Mouse (Mus musculus) midbrain, postnatal 0 days (tissue): ENCODE measurements at regions not wholly inside any gene's neighbourhood (a gene's known extent, or its start where the extent isn't known, plus 50 kb on each side); places are given as distances from the start of the nearest gene placed in this dataset.

ENCODE experiments used
- ATAC-seq: fragments of 200-750 bp; cut with Nextera tagmentation; 2 replicates; pipeline ENCODE4 v1.8.0; 2017; ENCODE audit warnings: moderate number of reproducible peaks, mild to moderate bottlenecking, moderate TSS enrichment, moderate library complexity; ENCODE audit not compliant: low FRiP score
- DNase-seq: peaks from one replicate; pipeline ENCODE4 v3.0.0-alpha.2; 2015; ENCODE audit warnings: low spot score
- H3K27ac ChIP-seq: fragments of 300-500 bp; sonication (generic); 2 replicates; pipeline ENCODE4 v1.5.1; 2014; ENCODE audit warnings: low read depth, mild to moderate bottlenecking, low read length, mixed read lengths
- H3K27me3 ChIP-seq: fragments of 300-500 bp; sonication (generic); 2 replicates; pipeline ENCODE4 v1.6.1; 2014; ENCODE audit warnings: low read length, control low read depth, mixed read lengths; ENCODE audit not compliant: insufficient read depth
- H3K36me3 ChIP-seq: fragments of 300-500 bp; sonication (generic); 2 replicates; pipeline ENCODE4 v1.6.1; 2014; ENCODE audit warnings: low read length, control low read depth, mixed read lengths; ENCODE audit not compliant: insufficient read depth
- H3K4me1 ChIP-seq: fragments of 300-500 bp; sonication (generic); 2 replicates; pipeline ENCODE4 v1.6.1; 2014; ENCODE audit warnings: mild to moderate bottlenecking, control low read depth, antibody characterized with exemption, low read length, mixed read lengths; ENCODE audit not compliant: insufficient read depth
- H3K4me2 ChIP-seq: fragments of 300-500 bp; sonication (generic); 2 replicates; pipeline ENCODE4 v1.6.1; 2014; ENCODE audit warnings: low read depth, mild to moderate bottlenecking, low read length, mixed read lengths; ENCODE audit not compliant: poor library complexity, severe bottlenecking
- H3K4me3 ChIP-seq: fragments of 300-500 bp; sonication (generic); 2 replicates; pipeline ENCODE4 v1.5.1; 2014; ENCODE audit warnings: low read depth, mild to moderate bottlenecking, low read length, moderate library complexity
- H3K9ac ChIP-seq: fragments of 300-500 bp; sonication (generic); replicated peaks from 2 replicates; pipeline ENCODE4 v1.6.1; 2014; ENCODE audit warnings: mild to moderate bottlenecking, low read length, moderate library complexity, mixed read lengths; ENCODE audit not compliant: poor library complexity, severe bottlenecking
- H3K9me3 ChIP-seq: fragments of 300-500 bp; sonication (generic); 2 replicates; pipeline ENCODE4 v1.6.1; 2016; ENCODE audit warnings: low read length, control low read depth
- CTCF ChIP-seq: IDR thresholded peaks from 2 replicates; pipeline ENCODE4 v1.5.1; 2016; ENCODE audit warnings: antibody characterized with exemption, mild to moderate bottlenecking
- WGBS: fragments of 180-500 bp; shearing (Covaris S2); extraction: QIAGEN DNeasy Blood & Tissue Kit; methylation state at CpG from one replicate; pipeline ENCODE4 v1.1.7; 2014; 5-methylcytosine and 5-hydroxymethylcytosine counted together

DNA sequence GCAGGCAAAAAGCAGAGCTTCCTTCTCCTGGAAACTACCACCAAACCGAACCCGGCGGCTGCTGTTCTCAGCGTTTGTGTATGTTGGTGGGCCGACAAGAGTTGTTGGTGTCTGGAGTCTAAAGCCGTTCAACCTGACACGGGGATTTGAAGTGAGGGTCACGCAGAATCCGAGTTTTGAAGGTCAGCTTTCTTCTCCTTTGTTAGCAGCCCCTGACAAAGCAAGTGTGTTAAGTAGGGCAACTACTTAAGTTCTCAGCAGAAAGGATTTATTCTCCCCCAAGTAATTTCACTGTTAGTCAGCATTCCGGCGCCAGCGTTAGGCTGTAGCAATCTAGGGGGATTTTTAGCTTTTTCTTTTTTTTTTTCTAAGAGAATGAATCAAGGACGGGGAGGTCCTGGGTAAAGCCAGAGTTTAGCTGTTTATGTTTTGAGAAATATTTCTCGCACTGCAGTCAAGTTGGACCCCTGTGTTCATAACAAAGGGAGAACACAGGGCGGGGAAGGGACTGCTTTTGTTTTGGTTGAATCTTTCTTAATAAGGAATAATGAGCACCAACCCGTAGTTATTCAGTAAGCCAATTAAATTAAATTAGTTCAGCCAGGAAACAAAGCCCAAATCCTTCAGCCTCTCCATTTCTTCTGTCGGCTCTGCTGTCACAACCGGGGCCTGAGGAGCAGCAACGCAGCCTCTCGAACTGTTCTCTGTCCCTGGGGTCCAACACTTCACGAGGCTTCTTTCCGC is 138.8 kb upstream of the Zfp64 start:
- Histone ChIP-seq H3K27ac (no peak overlapping the region), H3K4me2 (no peak overlapping the region), H3K9ac (no peak overlapping the region), H3K9me3 (no peaks in the 10 kb centered on the region), H3K4me1 (no peaks in the 10 kb centered on the region), H3K4me3 (no peak overlapping the region), H3K36me3 (no peaks in the 10 kb centered on the region), H3K27me3 (no peaks in the 10 kb centered on the region)
- no peak for ATAC-seq
- DNase-seq = peak; percentile 24
- no peak for TF ChIP-seq CTCF
- WGBS = 40% methylated on average over 22 of the region's 22 CpGs

GRCm38 (mm10) chr2:169090256-169090655 is 134.9 kb upstream of the Zfp64 start:
- TF ChIP-seq CTCF = peak; percentile 21; the same call in 1 of the 2 replicates
- ATAC-seq = no peak
- H3K4me2 ChIP-seq = no peak overlapping the region
- H3K4me1 ChIP-seq = no peaks in the 10 kb centered on the region
- DNase-seq = no peak
- H3K9me3 ChIP-seq = no peaks in the 10 kb centered on the region
- H3K27ac ChIP-seq = no peak overlapping the region
- 82% methylated on average over 3 of the region's 3 CpGs for WGBS
- H3K9ac ChIP-seq = no peak overlapping the region
- H3K4me3 ChIP-seq = no peak overlapping the region
- no peaks in the 10 kb centered on the region for H3K27me3 ChIP-seq
- H3K36me3 ChIP-seq = no peaks in the 10 kb centered on the region

DNA sequence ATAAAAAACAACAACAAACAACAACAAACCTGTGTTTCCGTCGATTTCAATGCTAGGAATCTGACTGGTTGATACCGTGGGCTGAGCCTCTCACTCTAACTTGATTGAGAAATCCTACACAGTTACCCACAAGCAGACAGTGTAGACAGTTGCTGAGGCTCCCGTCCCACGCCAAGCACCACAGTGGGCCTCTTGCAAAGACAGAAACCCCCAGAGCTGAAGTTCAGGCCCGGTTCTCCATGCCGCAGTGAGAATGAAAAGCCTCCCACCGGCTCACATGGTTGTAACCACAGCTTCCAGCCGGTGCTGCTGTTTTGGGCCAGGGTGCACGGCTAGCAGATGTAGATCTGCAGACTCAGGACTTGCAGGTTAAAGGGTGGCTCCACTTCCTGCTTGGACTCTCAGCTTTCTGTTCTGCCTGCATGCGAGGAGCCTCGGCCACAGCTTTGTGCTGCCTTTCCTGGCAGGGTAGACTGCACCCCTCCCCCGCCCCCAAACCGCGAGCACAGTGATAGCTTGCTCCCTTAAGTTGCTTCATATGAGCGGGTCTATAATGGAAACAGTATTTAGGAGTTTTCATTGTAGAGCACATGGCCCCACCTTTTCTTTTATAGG is 133.6 kb upstream of the Zfp64 start:
- no peaks in the 10 kb centered on the region for H3K27me3 ChIP-seq
- 78% methylated on average over 16 of the region's 16 CpGs for WGBS
- no peak overlapping the region for H3K4me3 ChIP-seq
- H3K4me1 ChIP-seq = no peaks in the 10 kb centered on the region
- no peak for ATAC-seq
- H3K36me3 ChIP-seq = no peaks in the 10 kb centered on the region
- no peak overlapping the region for H3K4me2 ChIP-seq
- no peak overlapping the region for H3K9ac ChIP-seq
- TF ChIP-seq CTCF = no peak
- H3K27ac ChIP-seq = no peak overlapping the region
- no peak for DNase-seq
- no peaks in the 10 kb centered on the region for H3K9me3 ChIP-seq

- ATAC-seq (no peak), DNase-seq (no peak)
- WGBS = 85% methylated on average over 10 of the region's 10 CpGs
- 0 out of 2 replicates have a peak, but pooled peaks have one; percentile 5 for TF ChIP-seq CTCF
- no peaks in the 10 kb centered on the region for H3K4me1 ChIP-seq
- H3K27me3 ChIP-seq = no peaks in the 10 kb centered on the region
- no peaks in the 10 kb centered on the region for H3K9me3 ChIP-seq
- H3K4me2 ChIP-seq = no peak overlapping the region
- no peaks in the 10 kb centered on the region for H3K36me3 ChIP-seq
- no peak overlapping the region for H3K4me3 ChIP-seq
- no peak overlapping the region for H3K9ac ChIP-seq
- H3K27ac ChIP-seq = no peak overlapping the region
Measured at GRCm38 (mm10) chr2:169088301-169088700, 132.9 kb upstream of the Zfp64 start.

GRCm38 (mm10) chr2:169071267-169071666 is 115.9 kb upstream of the Zfp64 start:
- Histone ChIP-seq H3K9me3 (no peaks in the 10 kb centered on the region), H3K9ac (no peak overlapping the region), H3K27me3 (no peaks in the 10 kb centered on the region), H3K36me3 (no peaks in the 10 kb centered on the region), H3K4me1 (no peaks in the 10 kb centered on the region), H3K4me3 (no peak overlapping the region), H3K27ac (no peak overlapping the region), H3K4me2 (no peak overlapping the region)
- DNase-seq (no peak), ATAC-seq (no peak)
- TF ChIP-seq CTCF = no peak

- ATAC-seq = no peak
- H3K4me1 ChIP-seq = no peaks in the 10 kb centered on the region
- no peak for DNase-seq
Measured at GRCm38 (mm10) chr2:169065166-169065698, 109.8 kb upstream of the Zfp64 start.

More at GRCm38 (mm10) chr2:169065166-169065698, 109.8 kb upstream of the Zfp64 start:
- Histone ChIP-seq H3K36me3 (no peaks in the 10 kb centered on the region), H3K4me3 (no peak overlapping the region), H3K27ac (no peak overlapping the region), H3K27me3 (no peaks in the 10 kb centered on the region), H3K9me3 (no peaks in the 10 kb centered on the region), H3K4me2 (no peak overlapping the region), H3K9ac (no peak overlapping the region)
- WGBS = 59% methylated on average over 16 of the region's 16 CpGs
- no peak for TF ChIP-seq CTCF
